Mouse (Mus musculus): ENCODE measurements at regions not wholly inside any gene's neighbourhood (a gene's known extent, or its start where the extent isn't known, plus 50 kb on each side); places are given as distances from the start of the nearest gene placed in this dataset.

- TF ChIP-seq CTCF (IDR thresholded peaks at IDR 0.05; ENCODE audit: extremely low read depth, insufficient read depth, insufficient read length, insufficient replicate concordance) (no peak), POLR2A (IDR thresholded peaks at IDR 0.05; ENCODE audit: low read depth, low read length) (no peak)
Observed at GRCm38 (mm10) chr2:78558128-78558527, 309.8 kb upstream of the Ube2e3 start.

All from spleen, adult 2 months (tissue).